Mouse (Mus musculus): ENCODE results near the gene Diaph3. TPM values are rescaled to one million over a fixed set of nuclear protein-coding genes. Genes with fewer than 3 reads are reported as not detected.

The Diaph3 gene
- total and polyA plus RNA-seq, 3 experiments = 16.2 to 36.9 (median 17.5) TPM

DNA sequence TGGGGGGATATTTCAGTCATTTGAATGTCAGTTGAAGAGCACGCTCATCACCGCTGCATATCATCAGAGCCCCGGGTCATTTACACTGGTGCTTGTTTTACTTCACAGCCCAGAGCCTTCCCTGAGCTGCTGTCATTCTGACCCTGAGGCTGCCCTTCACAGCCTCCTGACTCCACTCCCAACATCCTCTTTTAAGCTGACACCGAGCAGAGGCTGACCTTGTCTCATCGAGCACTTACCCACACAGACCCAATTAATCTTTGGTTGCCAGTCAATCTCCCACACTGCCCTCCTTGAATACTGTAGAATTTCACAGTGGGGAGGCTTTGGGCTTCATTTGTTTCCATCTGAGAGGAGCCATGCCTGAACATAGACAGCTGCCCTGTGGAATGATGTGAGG is 521.4 kb downstream of the Diaph3 start:
- no peaks in the 10 kb centered on the region for H3K36me3 ChIP-seq (replicated peaks in 1 of 2; ENCODE audit: control insufficient read depth in 1 of 2, insufficient read depth in 1 of 2, low read length in 1 of 2)
- H3K4me2 ChIP-seq (ENCODE audit: insufficient read depth, low read depth, poor library complexity, severe bottlenecking) = no peak overlapping the region
- H3K9me3 ChIP-seq (replicated peaks; ENCODE audit: low read length) = no peaks in the 10 kb centered on the region
- no peaks in the 10 kb centered on the region for H3K79me2 ChIP-seq (replicated peaks; ENCODE audit: control insufficient read depth, extremely low read depth, insufficient read depth, poor library complexity, severe bottlenecking)
- dilution Hi-C loops (cut with MboI; ENCODE audit: extremely low pct_ligation_motif_present, extremely low pct_unique_long_range_greater_than_20kb, low sequenced_read_pairs) = no loop called here
- H3K27ac ChIP-seq (ENCODE audit: insufficient read depth, low read depth) = no peak overlapping the region
- no peak overlapping the region for H3K9ac ChIP-seq (ENCODE audit: insufficient read depth, low read depth)
- H3K4me3 ChIP-seq (replicated peaks in 1 of 3; ENCODE audit: low read depth in 2 of 3, low read length in 2 of 3, poor library complexity in 1 of 3) = no peak overlapping the region
- DNase-seq (ENCODE audit: extremely low read depth) = no peak
- in situ Hi-C loops (cut with MboI; ENCODE audit: low pct_ligation_motif_present, low pct_unique_long_range_greater_than_20kb, low sequenced_read_pairs) = no loop called here
- no peaks in the 10 kb centered on the region for H3K4me1 ChIP-seq (ENCODE audit: control insufficient read depth in 1 of 2, insufficient read depth in 2 of 2)
- TF ChIP-seq MEF2A (IDR thresholded peaks at IDR 0.05; ENCODE audit: borderline replicate concordance, low read depth, low read length) (no peak), ELF1 (IDR thresholded peaks at IDR 0.05; ENCODE audit: low read depth, low read length) (no peak), CTCF (conservative IDR thresholded peaks at IDR 0.05 in 1 of 2, IDR thresholded peaks at IDR 0.05 in 1 of 2; ENCODE audit: low read depth in 2 of 2, low read length in 2 of 2) (no peak), IRF4 (IDR thresholded peaks at IDR 0.05; ENCODE audit: low read depth, low read length) (no peak), USF1 (IDR thresholded peaks at IDR 0.05; ENCODE audit: low read depth, low read length) (no peak), ZMIZ1 (IDR thresholded peaks at IDR 0.05; ENCODE audit: low read depth, low read length) (no peak), POLR2AphosphoS2 (IDR thresholded peaks at IDR 0.05; ENCODE audit: low read depth, low read length) (no peak), UBTF (IDR thresholded peaks at IDR 0.05; ENCODE audit: low read depth, low read length) (no peak), TBP (conservative IDR thresholded peaks at IDR 0.05; ENCODE audit: low read depth, low read length) (no peak), HCFC1 (IDR thresholded peaks at IDR 0.05; ENCODE audit: low read depth, low read length) (no peak), RCOR1 (conservative IDR thresholded peaks at IDR 0.05; ENCODE audit: low read depth, low read length) (no peak), POLR2A (IDR thresholded peaks at IDR 0.05; ENCODE audit: low read depth, low read length) (no peak), PAX5 (IDR thresholded peaks at IDR 0.05; ENCODE audit: low read length) (no peak), RAD21 (IDR thresholded peaks at IDR 0.05; ENCODE audit: low read depth, low read length) (no peak), ETS1 (conservative IDR thresholded peaks at IDR 0.05; ENCODE audit: low read depth, low read length) (no peak), BHLHE40 (IDR thresholded peaks at IDR 0.05; ENCODE audit: low read depth, low read length) (no peak), JUN (IDR thresholded peaks at IDR 0.05; ENCODE audit: insufficient read depth, low read depth, low read length) (no peak)
- peaks cover 2% of the 10 kb centered on the region for H3K27me3 ChIP-seq (replicated peaks)
